Mouse (Mus musculus) frontal cortex, postnatal 14 days (tissue): ENCODE measurements at regions not wholly inside any gene's neighbourhood (a gene's known extent, or its start where the extent isn't known, plus 50 kb on each side); places are given as distances from the start of the nearest gene placed in this dataset.

ENCODE experiments used
- DNase-seq, 2 experiments: peaks; one replicate each; pipeline ENCODE4 v3.0.0; 2022; ENCODE audit warnings: low spot score in 2 of 2

DNA sequence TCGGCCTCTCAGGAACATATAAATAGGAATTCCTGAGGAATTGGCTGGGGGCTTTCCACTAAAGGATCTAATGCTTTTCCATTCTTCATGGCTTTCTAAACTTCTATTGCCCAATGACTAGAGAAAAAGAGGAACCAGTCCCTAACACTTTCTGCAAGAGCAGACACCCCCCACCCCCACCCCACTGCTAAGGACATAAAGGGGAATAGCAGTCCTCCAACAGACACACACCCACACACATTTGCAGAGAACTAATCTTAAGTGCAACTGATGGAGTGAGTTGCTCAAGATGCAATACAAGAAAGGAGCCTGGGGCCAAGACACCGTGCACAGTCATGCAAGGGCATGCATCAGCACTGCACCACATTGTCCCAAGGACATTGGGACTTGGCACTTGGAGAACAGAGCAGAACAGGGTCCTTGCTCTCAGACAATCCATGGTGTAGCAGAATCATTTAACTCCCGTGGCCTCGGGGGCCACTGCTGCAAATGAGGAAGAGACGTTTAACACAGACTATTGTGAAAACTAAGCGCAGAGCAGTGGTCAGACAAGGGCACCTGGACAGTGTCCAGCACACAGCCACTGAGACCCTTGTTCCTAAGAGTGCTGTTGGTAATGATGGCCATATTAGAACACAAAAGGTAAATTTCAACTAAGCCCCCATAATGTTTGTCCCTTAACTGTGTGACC is 161.1 kb downstream of the Xpnpep1 start:
- no peak for DNase-seq

DNA sequence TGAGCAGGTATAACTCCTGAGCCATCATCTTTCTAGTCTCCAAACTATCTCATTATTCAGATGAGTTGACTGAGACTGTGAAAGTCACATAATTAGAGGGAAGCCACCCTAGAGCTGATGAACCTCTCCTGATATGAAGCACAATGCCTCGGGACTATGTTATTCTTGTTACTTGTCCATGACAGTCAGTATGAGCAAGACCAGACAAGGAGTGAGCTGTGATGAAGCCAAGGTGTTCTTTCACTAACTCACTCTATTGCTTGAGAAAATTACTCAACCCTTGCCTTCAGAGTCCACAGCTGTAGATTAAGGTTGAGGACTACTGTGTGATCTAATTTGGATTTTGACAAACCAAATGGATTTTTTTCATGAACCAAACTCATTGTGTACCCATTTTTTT is 173.4 kb downstream of the Xpnpep1 start:
- DNase-seq: no peak

DNA sequence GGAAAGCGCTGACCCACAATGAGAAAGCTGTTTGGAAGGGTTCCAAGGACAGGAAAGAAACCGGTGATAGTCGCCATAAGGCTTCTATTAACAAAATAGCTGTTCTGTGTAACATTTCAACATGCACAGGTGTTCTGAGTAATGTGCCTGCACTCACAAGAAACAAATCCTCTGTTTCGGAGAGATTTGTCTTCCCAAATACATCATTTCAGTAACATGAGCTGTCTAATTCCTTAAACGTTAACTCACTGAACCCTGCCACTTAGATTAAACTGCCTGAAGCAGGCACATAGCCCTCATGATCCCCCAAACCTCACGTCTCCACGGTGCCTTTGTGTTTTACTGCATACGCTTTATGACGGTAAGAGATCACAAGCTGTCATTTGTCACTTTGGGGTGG is 178.4 kb downstream of the Xpnpep1 start:
- DNase-seq: no peak

DNA sequence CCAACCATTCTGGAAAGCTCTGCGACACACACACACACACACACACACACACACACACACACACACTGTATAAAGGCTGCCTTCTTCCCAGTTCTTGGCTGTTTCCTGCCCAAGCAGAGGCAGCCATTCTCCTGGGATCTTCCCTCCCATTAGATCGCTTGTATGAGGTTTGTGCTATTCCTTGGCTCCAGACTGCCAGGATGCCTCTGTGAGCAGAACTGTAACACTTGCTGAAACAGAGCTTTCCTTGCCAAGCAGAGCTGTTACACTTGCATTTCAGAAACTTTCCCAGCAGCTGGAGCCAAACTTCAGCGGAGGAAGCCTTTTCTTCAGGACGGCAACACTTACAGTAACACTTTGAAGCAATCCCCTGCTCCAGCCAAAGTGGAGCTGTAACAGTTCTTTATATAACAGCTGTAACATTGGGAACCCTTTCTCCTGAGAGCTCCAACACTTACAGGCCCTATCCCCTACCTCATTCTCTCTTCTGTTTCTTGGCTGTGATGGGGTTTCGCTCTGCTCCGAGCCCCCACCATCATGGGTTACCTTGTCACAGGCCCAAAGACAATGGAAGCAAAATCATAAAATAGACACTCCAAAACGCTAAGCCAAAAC is 185.8 kb downstream of the Xpnpep1 start:
- DNase-seq: peak; percentile 31 to 45

DNA sequence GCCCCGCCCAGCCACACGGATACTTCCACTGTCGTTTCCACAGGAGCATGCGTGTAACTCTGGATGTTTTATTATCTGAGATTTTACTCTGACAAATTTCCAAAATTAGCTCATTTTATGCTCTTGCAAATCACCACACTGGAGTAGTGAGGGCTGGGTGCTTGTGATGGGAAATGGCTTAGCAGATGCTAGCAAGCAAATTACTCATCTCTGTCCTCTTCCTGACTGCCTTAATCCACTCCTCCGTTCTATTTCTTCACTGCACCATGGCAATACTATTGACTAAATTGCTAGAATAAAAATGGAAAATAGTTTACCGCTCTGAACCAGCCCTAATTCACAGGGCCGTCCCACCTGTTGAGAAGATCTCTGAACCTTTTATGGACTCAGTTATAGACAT is 223.8 kb downstream of the Xpnpep1 start:
- no peak for DNase-seq

DNA sequence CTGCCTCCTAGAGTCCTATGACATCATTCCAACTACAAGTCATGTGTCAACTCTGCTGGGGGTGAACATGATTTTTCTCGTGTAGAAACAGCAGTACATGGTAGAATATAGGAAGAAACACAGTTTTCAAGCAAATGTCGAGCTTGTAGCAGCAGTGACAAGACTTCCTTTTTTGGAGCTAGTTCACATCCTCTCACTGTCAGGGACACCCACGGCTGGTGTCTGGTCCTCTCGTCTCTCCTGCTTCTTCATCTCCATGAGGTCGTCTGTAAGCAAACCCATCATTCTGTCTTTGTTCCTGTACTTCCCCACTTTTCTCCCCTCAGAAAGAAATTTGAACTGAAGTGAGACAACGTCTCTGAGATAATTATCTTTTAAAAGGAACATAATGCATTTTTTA is 228.0 kb downstream of the Xpnpep1 start:
- DNase-seq: no peak

DNA sequence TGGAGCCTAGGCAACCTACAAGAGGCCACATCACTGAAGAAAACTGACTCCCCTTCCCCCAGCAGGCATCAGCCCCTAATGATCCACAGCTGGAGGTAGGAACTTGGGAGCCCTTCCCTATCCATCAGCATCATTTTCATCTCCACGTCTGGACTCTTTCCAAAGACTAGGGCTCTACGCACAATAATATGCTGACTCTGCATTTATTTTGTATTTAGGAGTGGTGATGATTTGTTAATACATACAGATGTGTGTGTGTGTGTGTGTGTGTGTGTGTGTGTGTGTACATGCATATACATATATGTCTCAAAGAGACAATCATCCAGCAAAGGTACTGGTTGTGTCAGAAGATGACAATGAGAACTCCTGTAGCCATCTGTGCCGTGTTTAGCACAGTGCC is 251.2 kb downstream of the Xpnpep1 start:
- no peak for DNase-seq

DNA sequence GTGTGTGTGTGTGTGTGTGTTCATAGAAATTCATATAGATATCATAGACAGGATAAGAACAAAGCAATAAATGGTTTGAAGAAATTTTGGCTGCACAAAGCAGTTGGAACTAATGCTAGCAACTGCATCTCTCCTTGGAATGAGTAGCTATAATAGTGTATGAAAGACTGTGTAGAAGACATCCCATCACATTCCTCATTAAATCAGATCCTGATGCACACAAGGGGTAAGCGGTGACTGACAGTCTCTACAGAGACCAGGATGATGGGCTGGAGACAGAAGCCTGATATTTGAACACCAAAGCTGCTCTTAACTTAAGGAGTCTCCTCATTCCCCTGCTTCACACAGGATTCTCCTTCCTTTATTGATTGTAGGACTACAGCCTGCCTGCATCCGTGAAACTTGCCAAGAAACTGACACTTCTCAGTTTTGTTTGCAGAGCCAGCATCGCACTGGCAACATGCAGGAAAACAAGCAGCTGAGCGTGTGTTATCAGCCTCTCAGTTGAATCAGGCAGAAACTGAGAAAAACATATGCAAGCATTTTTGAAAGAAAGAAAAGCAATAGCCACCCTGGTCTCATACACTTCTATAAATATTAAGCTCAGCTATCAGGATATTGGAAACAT is 271.1 kb downstream of the Xpnpep1 start:
- DNase-seq: no peak

DNA sequence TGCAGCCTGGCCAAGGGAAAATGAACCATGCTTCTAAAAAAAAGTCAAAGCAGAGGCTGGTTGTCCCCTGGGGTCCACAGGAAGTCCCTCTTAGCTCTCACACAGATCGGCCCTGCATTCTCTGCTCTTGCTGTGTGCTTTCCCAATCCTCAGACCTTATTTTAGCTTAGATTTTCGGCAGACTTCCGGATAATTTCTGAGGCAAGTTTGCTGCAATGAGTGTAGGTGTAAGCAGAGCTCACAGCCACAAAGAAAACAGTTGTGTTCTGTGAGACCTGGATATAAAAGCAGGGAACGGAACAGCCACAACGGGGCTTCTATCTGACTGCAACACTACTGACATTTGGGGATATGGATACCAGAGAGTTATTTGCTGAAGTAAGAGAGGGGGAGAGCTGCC is 271.9 kb downstream of the Xpnpep1 start:
- DNase-seq: no peak

DNA sequence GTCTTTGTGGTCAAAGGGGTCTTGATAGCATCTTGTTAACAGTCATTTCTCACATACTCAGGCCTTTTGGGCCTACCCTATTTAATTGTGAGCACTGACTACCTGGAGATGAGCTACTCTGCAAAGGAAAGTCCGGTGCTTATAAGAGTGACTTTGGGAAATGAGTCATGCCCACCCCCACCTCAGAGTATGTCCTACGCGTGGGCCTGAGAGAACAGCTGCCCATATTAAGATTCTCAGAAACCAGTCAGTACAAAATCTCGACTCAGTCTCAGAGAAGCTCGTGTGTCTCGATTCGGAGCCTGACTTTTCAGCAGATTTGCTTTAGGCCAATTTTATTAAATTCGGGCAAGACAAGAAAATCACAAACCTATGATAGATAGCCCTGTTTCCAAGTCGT is 301.1 kb downstream of the Xpnpep1 start:
- no peak for DNase-seq

DNA sequence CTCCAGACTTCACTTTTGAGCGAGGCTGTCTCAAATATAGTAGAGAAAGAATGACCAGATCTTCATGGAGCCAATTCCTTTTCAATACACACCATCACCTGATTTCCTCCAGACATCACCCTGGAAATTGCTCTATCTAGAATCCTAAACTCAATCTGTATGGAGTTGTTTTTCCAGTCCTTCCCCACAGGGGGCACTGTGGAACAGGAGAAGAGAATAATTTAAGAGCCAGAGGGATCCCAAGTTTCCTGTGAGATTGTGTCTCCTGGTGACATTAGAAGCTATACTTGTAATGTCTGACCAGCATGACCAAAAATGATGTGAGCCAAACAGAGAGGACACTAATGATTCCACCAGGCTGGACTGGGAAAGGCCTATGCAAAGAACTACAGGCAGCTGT is 318.2 kb downstream of the Xpnpep1 start:
- no peak for DNase-seq

DNA sequence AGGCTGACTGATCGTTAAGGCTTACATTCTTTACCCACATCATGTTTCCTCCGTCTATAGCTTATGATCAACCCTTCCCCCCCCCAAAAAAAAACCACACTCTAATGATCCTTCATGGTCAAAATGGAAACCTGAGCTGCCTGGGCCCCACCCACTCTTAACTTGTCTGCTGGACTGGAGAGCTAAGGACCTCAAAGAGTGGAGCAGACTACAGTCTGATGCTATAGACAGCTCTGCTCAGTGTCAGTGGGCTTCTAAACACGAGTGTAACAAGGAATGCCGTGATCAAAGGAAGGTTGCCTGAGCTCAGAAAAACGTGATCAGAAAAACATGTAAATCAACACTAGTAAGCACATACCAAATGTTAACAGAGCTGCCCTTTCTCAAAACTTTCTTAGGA is 324.7 kb downstream of the Xpnpep1 start:
- DNase-seq: no peak

DNA sequence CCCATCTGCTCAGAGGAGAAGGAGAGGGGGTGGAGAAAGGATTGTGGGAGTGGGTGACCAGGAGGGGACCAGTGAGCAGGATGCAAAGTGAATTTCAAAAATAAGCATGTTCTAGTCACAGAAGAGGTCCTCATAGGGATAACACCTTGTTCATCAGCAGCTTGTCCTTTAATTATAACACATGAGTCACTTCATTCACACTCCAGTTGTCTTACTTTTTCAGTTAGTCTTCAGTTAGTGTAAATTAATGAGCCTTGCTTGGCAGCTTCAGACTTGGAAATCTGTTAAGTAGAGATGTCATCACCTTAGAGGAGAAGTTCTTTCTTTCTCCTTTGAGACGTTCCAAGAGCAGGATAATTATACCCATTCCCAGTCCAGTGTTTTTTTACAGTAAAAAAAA is 332.3 kb downstream of the Xpnpep1 start:
- DNase-seq: no peak

DNA sequence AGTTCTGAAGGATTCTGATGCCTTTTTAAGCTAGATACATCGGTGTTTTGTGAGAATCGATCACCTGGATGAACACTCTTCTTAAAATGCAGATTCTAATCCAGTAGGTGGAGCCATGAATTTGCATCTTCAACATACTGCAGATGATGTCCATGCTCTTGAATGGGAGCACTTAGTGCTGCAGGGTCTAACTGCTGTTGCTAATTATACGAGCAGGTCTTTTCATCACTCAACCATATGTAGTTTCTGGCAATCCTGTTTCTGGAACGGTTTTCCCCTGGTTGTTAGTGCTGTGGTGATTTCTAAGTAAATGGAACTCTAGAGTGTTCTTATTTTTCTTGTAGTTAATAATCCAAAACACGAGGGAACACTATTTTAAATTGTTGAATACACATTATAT is 379.0 kb downstream of the Xpnpep1 start:
- no peak for DNase-seq

DNA sequence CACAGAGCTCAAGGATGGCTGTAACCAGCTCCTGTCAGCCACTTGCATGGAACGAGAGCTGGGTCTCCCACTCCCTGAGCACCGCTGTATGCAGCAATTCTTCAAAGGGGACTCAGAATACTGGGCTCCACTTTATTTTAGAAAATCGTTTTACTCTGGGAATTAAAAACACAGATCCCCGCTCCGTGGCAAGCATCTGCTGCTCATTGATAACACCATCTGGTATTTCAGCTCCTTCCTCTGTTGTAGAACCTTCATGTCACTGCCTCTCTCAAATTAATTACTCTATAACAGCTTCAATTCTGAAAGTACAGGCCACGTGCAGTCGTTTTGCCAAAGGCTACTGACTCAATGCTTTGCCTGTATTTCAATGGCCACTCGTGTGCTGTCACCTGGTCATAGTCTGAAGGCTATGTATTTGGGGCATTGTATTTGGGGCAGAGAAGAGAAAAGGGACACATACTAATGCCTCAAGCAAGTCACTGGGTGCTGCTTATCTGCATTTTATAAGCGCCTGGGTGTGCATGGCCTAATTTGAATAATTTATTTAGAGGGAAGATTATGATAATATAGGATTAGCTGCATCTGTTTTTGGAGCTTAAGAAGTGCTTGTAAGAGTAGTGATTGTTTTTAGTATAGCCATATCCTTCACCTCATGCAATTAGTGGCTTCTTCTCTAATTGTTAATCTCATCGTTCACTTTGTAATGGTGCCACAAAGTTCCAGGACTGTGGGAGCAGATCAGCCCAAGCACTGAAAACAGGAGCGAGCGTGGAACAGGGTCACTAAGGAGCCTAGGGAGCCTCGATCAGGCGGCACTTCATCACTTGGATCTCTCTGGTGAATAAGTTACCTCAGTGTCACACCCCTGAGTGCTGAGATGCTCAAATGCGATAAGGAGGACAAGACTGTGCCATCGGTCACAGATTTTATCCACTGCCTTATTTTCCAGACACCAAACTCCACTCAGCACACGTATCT is 383.3 kb downstream of the Ins1 start:
- DNase-seq: peak in 1 of 2 experiments; percentile 11

DNA sequence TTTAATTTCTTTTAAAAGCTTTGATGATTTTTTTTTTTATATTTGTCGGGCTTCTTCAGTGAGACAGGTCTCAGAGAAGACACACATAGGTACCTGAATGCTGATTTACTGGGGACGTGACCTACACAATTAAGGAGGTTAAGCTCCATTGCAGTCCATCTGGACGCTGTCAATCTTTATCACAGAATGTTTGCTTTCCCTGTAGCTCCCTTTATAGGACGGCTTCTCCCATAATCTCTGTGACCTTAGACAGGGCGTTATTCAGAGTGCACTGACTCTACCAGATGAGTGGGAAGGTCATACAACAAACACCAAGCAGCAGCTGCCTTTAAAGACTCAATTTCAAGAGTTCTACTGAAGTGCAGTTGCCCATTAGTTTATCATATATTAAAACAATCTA is 376.1 kb downstream of the Ins1 start:
- DNase-seq: no peak

DNA sequence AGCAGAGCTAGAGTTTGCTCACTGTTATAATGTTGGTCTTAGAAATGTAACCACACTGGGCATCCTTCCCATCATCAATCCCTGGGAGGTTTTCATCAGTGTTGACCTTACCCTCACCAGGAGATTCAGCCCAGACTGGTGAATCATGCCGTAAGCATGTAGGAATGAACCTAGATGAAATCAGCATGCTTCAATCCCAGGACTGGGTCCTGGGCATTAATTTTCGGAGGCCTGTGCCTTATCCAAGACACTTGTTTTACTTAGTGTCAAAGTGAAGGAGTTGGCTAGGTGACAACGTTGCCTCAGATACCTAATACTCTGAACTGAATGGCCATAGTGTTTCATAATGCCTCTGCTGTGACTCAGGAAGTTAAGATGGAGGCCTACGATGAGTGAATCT is 368.4 kb downstream of the Ins1 start:
- DNase-seq: no peak

DNA sequence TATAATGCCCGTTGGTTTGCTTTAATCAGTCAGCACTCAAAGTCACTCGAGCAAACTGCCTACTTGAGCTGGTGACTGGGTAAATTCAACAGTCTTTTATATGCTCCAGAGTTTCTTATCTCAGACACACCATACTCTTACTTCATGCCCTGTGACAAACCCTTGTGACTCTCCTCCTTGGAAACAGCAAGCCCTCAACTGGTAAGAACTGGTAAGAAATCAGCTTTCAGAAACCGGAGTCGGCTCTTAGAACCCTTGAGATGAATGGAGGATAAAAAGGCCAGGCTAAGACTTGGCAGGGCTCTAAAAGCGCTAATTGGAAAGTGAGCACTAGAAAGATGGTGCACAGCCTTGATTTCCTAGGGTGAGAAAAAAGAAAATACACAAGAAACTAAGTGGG is 360.2 kb downstream of the Ins1 start:
- DNase-seq: peak in 1 of 2 experiments; percentile 16

DNA sequence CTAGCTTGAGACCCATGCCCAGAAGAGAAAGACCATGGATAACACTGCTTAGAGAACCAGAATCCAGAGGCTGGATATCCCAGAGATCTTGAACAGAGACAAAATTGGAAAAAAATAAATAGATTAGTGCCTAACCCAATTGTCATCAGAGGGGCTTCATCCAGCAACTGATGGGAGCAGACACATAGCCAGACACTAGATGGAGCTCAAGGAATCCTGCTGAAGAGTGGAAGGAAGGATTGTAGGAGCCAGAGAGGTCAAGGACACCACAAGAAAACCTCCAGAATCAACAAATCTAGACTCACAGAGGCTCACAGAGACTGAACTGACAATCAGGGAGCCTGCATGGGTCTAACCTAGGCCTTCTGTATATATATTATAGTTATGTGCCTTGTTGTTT is 359.4 kb downstream of the Ins1 start:
- DNase-seq: no peak

DNA sequence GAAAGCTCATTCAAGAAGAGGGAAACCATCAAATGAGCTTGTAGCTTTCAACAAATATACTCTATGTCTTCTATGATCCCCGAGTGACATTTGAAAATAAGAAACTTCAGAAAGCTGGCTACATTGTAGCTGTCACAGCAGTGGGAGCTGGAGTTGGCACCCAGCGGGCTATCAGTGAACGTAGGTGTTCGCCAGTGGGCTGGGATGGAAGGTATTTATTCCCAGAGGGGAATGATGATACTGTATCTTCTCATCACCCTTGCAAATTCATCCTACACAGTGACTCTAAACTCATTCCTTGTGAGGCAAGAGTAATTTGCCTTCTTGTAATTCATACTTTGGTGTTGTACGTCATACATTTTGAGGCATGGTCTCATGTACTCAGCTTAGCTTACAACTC is 349.3 kb downstream of the Ins1 start:
- no peak for DNase-seq

DNA sequence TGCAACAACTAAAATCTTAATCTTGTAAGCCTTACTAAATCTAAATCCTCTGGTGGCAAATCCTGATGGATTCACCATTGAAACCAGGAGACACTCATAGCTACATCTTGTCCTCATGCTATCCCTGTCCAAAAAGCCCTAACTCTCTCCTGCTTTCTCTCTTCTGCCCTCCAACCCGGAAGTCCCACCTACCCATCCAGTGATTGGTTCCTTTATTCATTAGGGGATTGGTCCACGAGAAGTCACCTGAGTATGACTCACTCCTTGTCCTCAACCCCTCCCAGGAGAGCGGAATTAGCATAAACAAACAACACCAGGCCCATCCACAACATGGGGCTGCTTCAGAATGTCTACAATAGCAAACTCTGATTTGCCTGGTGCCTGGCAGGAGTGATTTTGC is 342.8 kb downstream of the Ins1 start:
- DNase-seq: no peak

DNA sequence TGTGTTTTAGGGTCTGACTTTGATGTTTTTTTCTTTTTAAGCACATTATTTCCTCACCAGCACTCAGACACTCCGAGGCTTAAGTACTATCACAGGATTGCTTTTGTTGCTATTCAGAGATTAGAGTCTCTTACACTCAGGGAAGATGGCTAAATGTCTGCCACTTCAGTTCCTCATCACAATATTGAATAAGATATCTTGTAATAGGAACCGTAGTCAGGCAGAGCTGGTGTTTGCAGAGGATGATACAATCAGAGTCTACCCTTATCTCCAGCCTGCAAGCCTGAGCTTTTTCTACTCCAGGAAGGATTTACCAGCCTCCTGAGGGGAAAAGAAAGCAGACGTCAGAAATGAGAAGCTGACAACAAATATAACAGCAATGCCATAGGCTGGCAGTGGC is 336.3 kb downstream of the Ins1 start:
- DNase-seq: no peak
